Mouse (Mus musculus) embryonic fibroblast, embryonic 13.5 days (primary cell): ENCODE results near the gene Arf6.

Experiments used
- CTCF ChIP-seq: IDR thresholded peaks from 2 replicates; pipeline ENCODE4 v1.5.1; 2011; ENCODE audit warnings: mild to moderate bottlenecking, control low read depth, low read length, moderate library complexity, borderline replicate concordance; ENCODE audit not compliant: insufficient read depth
- POLR2A ChIP-seq: IDR thresholded peaks from 2 replicates; pipeline ENCODE4 v1.6.1; 2011; ENCODE audit warnings: low read depth, mild to moderate bottlenecking, control low read depth, low read length, moderate library complexity

DNA sequence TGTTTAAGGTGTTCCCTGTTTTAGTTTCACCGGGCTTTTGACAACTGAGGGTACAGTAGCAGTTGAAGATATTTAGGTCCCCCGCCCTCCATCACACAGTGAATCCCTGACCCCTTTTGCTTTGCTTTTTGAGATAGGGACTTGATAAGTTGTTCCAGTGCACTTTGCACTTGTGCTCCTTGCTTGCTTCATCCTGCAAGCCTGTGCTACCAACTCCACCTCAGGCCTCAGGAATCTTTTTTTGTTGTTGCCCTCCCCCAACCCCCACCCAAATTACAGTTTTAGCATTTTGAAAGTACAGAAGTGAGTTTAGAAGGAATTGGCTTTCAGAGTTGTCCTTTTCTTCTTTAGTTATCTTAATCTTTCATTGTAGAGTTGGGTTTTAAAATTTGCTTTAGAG lies 4.2 kb downstream of the Arf6 start:
- TF ChIP-seq CTCF (no peak), POLR2A (no peak)
